Mouse (Mus musculus) kidney, adult 18-20 months (tissue): ENCODE measurements around the gene Morn1.
A peak's percentile ranks its signal among the peaks of the same experiment; 100 is the strongest.
"Not testable (repeated sequence)": the region's sequence is repeated elsewhere in the genome, so short reads cannot be mapped to it uniquely, and the experiment has no call there.

Source experiments
- DNase-seq: peaks from one replicate; pipeline ENCODE4 v3.0.0; 2021

The Morn1 gene

GRCm38 (mm10) chr4:155086108-155087024 is at the start of gene Morn1, which contains the start of gene Rer1:
Gene Morn1, plus strand, starts transcription at chr4:155086577.
Gene Rer1, minus strand, starts transcription at chr4:155086382.
- peak; percentile 100 for DNase-seq

GRCm38 (mm10) chr4:155040197-155040596 is 46.2 kb upstream of the Morn1 start:
- no peak for DNase-seq

GRCm38 (mm10) chr4:155040696-155041095 is 45.7 kb upstream of the Morn1 start:
- no peak for DNase-seq

GRCm38 (mm10) chr4:155042606-155043288 is 43.6 kb upstream of the Morn1 start:
- no peak for DNase-seq

- no peak for DNase-seq
These were observed 43.1 kb upstream of the Morn1 start for GRCm38 (mm10) chr4:155043289-155043625.

- DNase-seq: no peak
These were observed 39.7 kb upstream of the Morn1 start for GRCm38 (mm10) chr4:155046636-155047035.

- no peak for DNase-seq
These were observed 36.3 kb upstream of the Morn1 start for GRCm38 (mm10) chr4:155050116-155050515.

- DNase-seq: no peak
These were observed 29.7 kb upstream of the Morn1 start, which contains the start of gene Plch2 for GRCm38 (mm10) chr4:155056724-155057123. Gene Plch2, minus strand, starts transcription at chr4:155056784.

- DNase-seq: no peak
These were observed 28.1 kb upstream of the Morn1 start for GRCm38 (mm10) chr4:155058325-155058724.

- no peak for DNase-seq
These were observed 22.5 kb upstream of the Morn1 start for GRCm38 (mm10) chr4:155063895-155064294.

- no peak for DNase-seq
These were observed 21.9 kb upstream of the Morn1 start for GRCm38 (mm10) chr4:155064474-155064873.

- DNase-seq: peak; percentile 92
These were observed 20.2 kb upstream of the Morn1 start for GRCm38 (mm10) chr4:155065970-155066833.

GRCm38 (mm10) chr4:155066834-155067522 is 19.4 kb upstream of the Morn1 start, which contains the start of gene Pex10:
Gene Pex10, plus strand, starts transcription at chr4:155067016.
- peak; percentile 97 for DNase-seq

GRCm38 (mm10) chr4:155068357-155068972 is 17.9 kb upstream of the Morn1 start:
- no peak for DNase-seq

- DNase-seq: peak; percentile 38
These were observed 17.2 kb upstream of the Morn1 start for GRCm38 (mm10) chr4:155069191-155069590.

GRCm38 (mm10) chr4:155070199-155070598 is 16.2 kb upstream of the Morn1 start:
- no peak for DNase-seq

- DNase-seq: peak; percentile 72
These were observed 15.5 kb upstream of the Morn1 start for GRCm38 (mm10) chr4:155070921-155071320.

GRCm38 (mm10) chr4:155074418-155074817 is 12.0 kb upstream of the Morn1 start:
- no peak for DNase-seq

GRCm38 (mm10) chr4:155075137-155075536 is 11.2 kb upstream of the Morn1 start:
- no peak for DNase-seq

GRCm38 (mm10) chr4:155075813-155076212 is 10.6 kb upstream of the Morn1 start:
- DNase-seq: no peak

GRCm38 (mm10) chr4:155076677-155077076 is 9.7 kb upstream of the Morn1 start:
- no peak for DNase-seq

GRCm38 (mm10) chr4:155078808-155079207 is 7.6 kb upstream of the Morn1 start:
- not testable (repeated sequence) for DNase-seq
